Mouse (Mus musculus) myocyte (in vitro differentiated cells): ENCODE results near the gene Mlph. TPM values are rescaled to one million over a fixed set of nuclear protein-coding genes. Genes with fewer than 3 reads are reported as not detected.

Experiments used
- H3K27me3 ChIP-seq: one replicate; pipeline ENCODE4 v1.6.1; 2011; ENCODE audit not compliant: control insufficient read depth, insufficient read depth, insufficient read length
- H3K36me3 ChIP-seq: one replicate; pipeline ENCODE4 v1.6.1; 2011; ENCODE audit not compliant: control insufficient read depth, insufficient read depth
- H3K4me2 ChIP-seq: one replicate; pipeline ENCODE4 v1.6.1; 2011; ENCODE audit warnings: low read depth, control low read depth
- H3K4me3 ChIP-seq: one replicate; pipeline ENCODE4 v1.5.1; 2011; ENCODE audit warnings: mild to moderate bottlenecking, control low read depth, moderate library complexity
- H3K79me2 ChIP-seq: one replicate; pipeline ENCODE4 v1.6.1; 2011; ENCODE audit not compliant: control insufficient read depth, insufficient read depth
- H3ac ChIP-seq: one replicate; pipeline ENCODE4 v1.6.1; 2011; ENCODE audit not compliant: control insufficient read depth, insufficient read length
- CEBPB ChIP-seq: IDR thresholded peaks from 2 replicates; pipeline ENCODE4 v1.6.1; 2011; ENCODE audit warnings: mild to moderate bottlenecking, moderate library complexity; ENCODE audit not compliant: poor library complexity, insufficient read depth, severe bottlenecking
- E2F4 ChIP-seq: IDR thresholded peaks from one replicate; pipeline ENCODE4 v1.6.1; 2011; ENCODE audit warnings: mild to moderate bottlenecking, control low read depth, moderate library complexity; ENCODE audit not compliant: insufficient read depth
- MAX ChIP-seq: IDR thresholded peaks from one replicate; pipeline ENCODE4 v1.6.1; 2011; ENCODE audit warnings: low read depth, mild to moderate bottlenecking, control low read depth
- MYOD1 ChIP-seq, 3 experiments: IDR thresholded peaks; one replicate each; pipeline ENCODE4 v1.6.1; 2011; ENCODE audit warnings: control low read depth in 2 of 3, low read depth in 2 of 3, mild to moderate bottlenecking in 2 of 3, moderate library complexity in 1 of 3; ENCODE audit not compliant: insufficient read length in 2 of 3, control insufficient read depth in 1 of 3
- MYOG ChIP-seq, 3 experiments: IDR thresholded peaks; one replicate each; pipeline ENCODE4 v1.6.1; 2011; ENCODE audit warnings: control low read depth in 2 of 3, low read depth in 2 of 3, mild to moderate bottlenecking in 2 of 3; ENCODE audit not compliant: insufficient read length in 2 of 3, control insufficient read depth in 1 of 3, insufficient read depth in 1 of 3
- POLR2A ChIP-seq: IDR thresholded peaks from one replicate; pipeline ENCODE4 v1.6.1; 2011; ENCODE audit warnings: low read depth, mild to moderate bottlenecking, control low read depth, moderate library complexity; ENCODE audit not compliant: insufficient read length
- POLR2AphosphoS2 ChIP-seq: IDR thresholded peaks from one replicate; pipeline ENCODE4 v1.6.1; 2011; ENCODE audit warnings: low read depth, control low read depth; ENCODE audit not compliant: insufficient read length
- REST ChIP-seq: IDR thresholded peaks from one replicate; pipeline ENCODE4 v1.6.1; 2011; ENCODE audit warnings: mild to moderate bottlenecking, control low read depth, moderate library complexity; ENCODE audit not compliant: insufficient read depth, insufficient read length
- SRF ChIP-seq: IDR thresholded peaks from one replicate; pipeline ENCODE4 v1.6.1; 2011; ENCODE audit warnings: low read depth; ENCODE audit not compliant: control insufficient read depth, insufficient read length
- TCF12 ChIP-seq: IDR thresholded peaks from one replicate; pipeline ENCODE4 v1.6.1; 2011; ENCODE audit warnings: mild to moderate bottlenecking, control low read depth; ENCODE audit not compliant: poor library complexity, insufficient read depth, severe bottlenecking
- TCF3 ChIP-seq: IDR thresholded peaks from one replicate; pipeline ENCODE4 v1.6.1; 2011; ENCODE audit warnings: low read depth, control low read depth; ENCODE audit not compliant: insufficient read length
- USF1 ChIP-seq: IDR thresholded peaks from one replicate; pipeline ENCODE4 v1.6.1; 2011; ENCODE audit warnings: low read depth, mild to moderate bottlenecking, control low read depth, moderate library complexity
- polyA plus RNA-seq: library from polyadenylated mRNA; unstranded; fragments of >200 nt; fragmentation: generic; extraction: Trizol; gene quantifications from one replicate; pipeline ENCODE4 v1.2.1, GENCODE M21; 2012; ENCODE audit warnings: missing spikeins

Mlph gene
- 0.11 TPM for polyA plus RNA-seq

DNA sequence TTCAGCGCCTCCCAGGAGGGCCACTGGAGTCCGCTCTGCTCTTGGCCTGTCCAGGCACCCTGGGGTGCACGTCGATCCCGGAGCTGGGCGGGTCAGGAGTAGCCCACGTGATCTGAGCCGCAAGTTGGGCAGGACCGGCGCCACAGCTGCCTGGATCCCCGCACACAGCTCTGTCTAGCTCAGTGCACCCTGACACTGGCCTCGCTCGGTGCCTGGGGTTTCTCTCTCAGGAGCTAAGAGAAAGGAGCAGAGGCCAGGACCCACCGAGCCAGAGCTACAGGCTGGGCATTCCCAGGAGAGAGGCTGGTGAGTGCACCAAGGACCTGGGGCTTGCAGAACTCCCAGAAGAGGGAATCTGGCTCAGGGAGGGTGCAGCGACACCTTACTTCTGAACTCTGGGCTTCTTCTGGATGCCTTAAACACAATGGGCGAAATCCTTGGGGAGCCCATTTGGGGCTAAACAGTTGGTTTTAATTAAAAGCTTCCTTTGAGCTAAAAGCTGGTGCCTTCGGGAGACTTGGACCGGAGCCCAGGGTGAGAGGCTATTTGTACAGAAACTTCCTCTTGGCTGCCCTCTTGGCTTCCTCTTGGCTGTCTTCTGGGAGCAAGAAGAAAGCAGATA is at the start of gene Mlph:
Mlph (plus strand) TSS at position 138 of the 622 bp plus-strand sequence.
- H3K36me3 ChIP-seq, result no peaks in the 10 kb centered on the region
- H3ac ChIP-seq, result no peak within 1 kb of the TSS
- H3K27me3 ChIP-seq, result no peaks in the 10 kb centered on the region
- TF ChIP-seq USF1 (no peak), SRF (no peak), TCF12 (no peak), CEBPB (no peak), MYOD1 (IDR thresholded peaks at IDR 0.05; ENCODE audit: control insufficient read depth in 1 of 3, insufficient read length in 2 of 3, low read depth in 2 of 3) (no peak), MAX (no peak), E2F4 (no peak), TCF3 (no peak), POLR2A (no peak), MYOG (IDR thresholded peaks at IDR 0.05; ENCODE audit: control insufficient read depth in 1 of 3, insufficient read depth in 1 of 3, insufficient read length in 2 of 3, low read depth in 2 of 3) (no peak), POLR2AphosphoS2 (no peak), REST (no peak)
- H3K4me3 ChIP-seq, result no peak within 1 kb of the TSS
- no peaks in the 10 kb centered on the region for H3K79me2 ChIP-seq
- no peak within 1 kb of the TSS for H3K4me2 ChIP-seq

DNA sequence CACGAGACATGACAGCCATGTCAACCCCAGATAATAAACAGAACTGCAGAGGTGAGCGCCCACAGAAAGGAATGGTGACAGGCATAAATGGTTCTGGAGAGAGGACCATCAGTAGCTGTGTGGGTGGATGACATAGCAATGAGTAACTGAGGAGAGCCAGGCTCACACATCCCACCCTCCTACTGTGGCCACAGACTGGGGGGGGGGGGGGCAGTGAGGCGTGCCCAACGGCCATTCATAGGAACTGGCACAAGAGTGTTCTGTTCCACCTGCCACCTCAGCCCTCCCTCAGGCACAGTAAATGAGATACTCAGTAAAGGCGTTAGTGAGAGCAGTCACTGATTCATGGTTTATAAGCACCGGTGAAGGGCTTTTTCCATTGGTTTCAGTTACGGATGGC is 48.2 kb upstream of the Mlph start:
- no peak for TF ChIP-seq TCF3
- no peak for TF ChIP-seq MYOG (IDR thresholded peaks at IDR 0.05; ENCODE audit: control insufficient read depth in 1 of 3, insufficient read depth in 1 of 3, insufficient read length in 2 of 3, low read depth in 2 of 3)
- TF ChIP-seq USF1, result no peak
- no peak for TF ChIP-seq POLR2AphosphoS2
- peak in 2 of 3 experiments; percentile 1 to 60 for TF ChIP-seq MYOD1 (IDR thresholded peaks at IDR 0.05; ENCODE audit: control insufficient read depth in 1 of 3, insufficient read length in 2 of 3, low read depth in 2 of 3)
- TF ChIP-seq REST, result no peak
- no peak for TF ChIP-seq POLR2A
- Histone ChIP-seq H3K27me3 (no peaks in the 10 kb centered on the region), H3ac (no peak overlapping the region), H3K4me2 (peak overlapping the region; percentile 53), H3K36me3 (no peaks in the 10 kb centered on the region), H3K79me2 (no peaks in the 10 kb centered on the region), H3K4me3 (no peak overlapping the region)

DNA sequence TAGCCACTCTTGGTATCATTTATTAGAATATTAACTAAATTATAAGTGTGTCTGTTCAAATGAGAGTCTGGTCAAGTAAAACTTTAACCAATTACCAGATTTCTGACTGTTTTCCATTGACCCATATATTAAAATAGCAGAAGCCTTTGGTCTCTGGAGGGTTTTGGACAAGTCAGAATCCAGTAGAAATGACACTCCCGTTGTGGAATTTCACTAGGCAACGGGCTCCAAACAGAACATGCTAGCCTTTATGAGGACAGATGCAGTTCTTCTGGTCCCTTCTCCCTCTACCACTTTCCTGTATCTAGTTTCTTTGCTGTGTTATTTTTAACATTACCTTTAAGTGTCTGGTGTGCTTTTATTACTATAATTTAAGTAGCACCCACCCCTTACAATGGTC is 44.3 kb upstream of the Mlph start:
- Histone ChIP-seq H3ac (no peak overlapping the region), H3K36me3 (no peaks in the 10 kb centered on the region), H3K4me3 (no peak overlapping the region), H3K27me3 (no peaks in the 10 kb centered on the region), H3K4me2 (no peak overlapping the region), H3K79me2 (no peaks in the 10 kb centered on the region)
- TF ChIP-seq MYOD1 (IDR thresholded peaks at IDR 0.05; ENCODE audit: control insufficient read depth in 1 of 3, insufficient read length in 2 of 3, low read depth in 2 of 3), result no peak

DNA sequence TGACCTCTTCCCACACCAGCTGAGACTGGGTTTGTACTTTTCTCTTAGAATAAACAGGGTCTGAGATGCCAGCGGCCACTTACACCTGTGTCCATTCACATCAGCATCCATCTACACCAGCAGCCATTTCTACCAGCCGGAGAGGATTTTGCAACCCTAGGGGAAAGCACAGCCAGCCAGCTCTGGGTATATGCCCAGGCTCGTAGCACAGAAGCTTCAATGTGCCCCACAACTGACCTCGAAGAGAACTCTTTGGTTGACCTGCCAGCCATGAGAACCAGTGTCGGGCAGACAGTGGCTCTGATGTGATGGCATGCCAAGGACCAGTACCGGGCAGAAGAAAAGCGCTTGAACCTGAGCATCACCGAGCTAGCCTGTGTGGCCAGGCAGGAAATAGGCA is 39.5 kb upstream of the Mlph start:
- Histone ChIP-seq H3ac (no peak overlapping the region), H3K27me3 (no peaks in the 10 kb centered on the region), H3K4me3 (no peak overlapping the region), H3K36me3 (no peaks in the 10 kb centered on the region), H3K79me2 (no peaks in the 10 kb centered on the region), H3K4me2 (no peak overlapping the region)
- no peak for TF ChIP-seq SRF
- no peak for TF ChIP-seq MYOG (IDR thresholded peaks at IDR 0.05; ENCODE audit: control insufficient read depth in 1 of 3, insufficient read depth in 1 of 3, insufficient read length in 2 of 3, low read depth in 2 of 3)
- no peak for TF ChIP-seq E2F4
- no peak for TF ChIP-seq POLR2AphosphoS2
- no peak for TF ChIP-seq MYOD1 (IDR thresholded peaks at IDR 0.05; ENCODE audit: control insufficient read depth in 1 of 3, insufficient read length in 2 of 3, low read depth in 2 of 3)
- TF ChIP-seq TCF3, result no peak
- TF ChIP-seq REST, result no peak
- TF ChIP-seq TCF12, result no peak
- no peak for TF ChIP-seq POLR2A
- no peak for TF ChIP-seq USF1
- no peak for TF ChIP-seq CEBPB
- no peak for TF ChIP-seq MAX

DNA sequence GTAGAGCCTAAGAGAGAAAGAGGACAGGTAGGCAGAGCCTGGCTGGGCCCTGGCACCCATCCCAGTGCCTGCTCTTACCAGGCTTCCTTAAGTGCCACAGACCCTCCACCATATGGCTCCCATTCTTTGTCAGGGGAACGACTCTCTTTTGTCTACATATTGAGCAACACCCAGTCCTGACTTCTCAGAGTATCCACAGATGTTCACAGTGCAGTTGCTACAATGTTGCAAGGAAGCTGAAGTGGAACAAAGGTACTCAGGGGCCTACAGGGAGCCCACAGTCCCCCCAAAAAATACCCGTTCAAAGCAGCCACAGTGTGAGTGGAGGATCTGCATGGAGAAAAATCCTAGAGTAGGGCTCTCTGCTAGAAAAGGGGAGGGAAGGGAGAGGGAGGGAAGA is 38.9 kb upstream of the Mlph start:
- H3K79me2 ChIP-seq, result no peaks in the 10 kb centered on the region
- no peak overlapping the region for H3K4me2 ChIP-seq
- H3K27me3 ChIP-seq, result no peaks in the 10 kb centered on the region
- no peak overlapping the region for H3ac ChIP-seq
- no peak for TF ChIP-seq E2F4
- TF ChIP-seq MYOD1 (IDR thresholded peaks at IDR 0.05; ENCODE audit: control insufficient read depth in 1 of 3, insufficient read length in 2 of 3, low read depth in 2 of 3), result no peak
- no peak for TF ChIP-seq MAX
- TF ChIP-seq CEBPB, result no peak
- TF ChIP-seq USF1, result no peak
- no peak overlapping the region for H3K4me3 ChIP-seq
- no peaks in the 10 kb centered on the region for H3K36me3 ChIP-seq
